8 mouse cellular contexts compared by ENCODE assay signal in the genomic region with DNA sequence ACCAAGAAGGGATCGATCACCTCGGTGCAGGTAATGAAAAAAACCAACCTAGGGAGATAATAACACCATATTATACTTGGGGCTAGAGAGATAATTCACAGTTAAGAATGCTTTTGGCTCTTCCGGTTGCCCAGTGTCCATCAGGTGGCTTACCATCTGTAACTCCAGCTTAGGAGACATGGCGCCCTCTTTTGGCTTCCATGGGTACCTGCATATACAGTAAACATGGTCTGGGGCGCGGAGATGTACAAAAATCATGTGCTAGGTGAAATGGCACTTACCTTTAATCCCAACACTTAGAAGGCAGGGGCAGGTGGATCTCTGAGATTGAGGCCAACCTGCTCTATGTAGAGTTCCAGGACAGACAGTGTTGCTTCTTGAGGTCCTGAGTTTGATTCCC. TPM values are rescaled to one million over a fixed set of nuclear protein-coding genes. Genes with fewer than 3 reads are reported as not detected.
DNase-seq lines count a peak whose midpoint lies in the region; ATAC-seq and TF ChIP-seq lines count a peak whose summit lies in the region.

No protein-coding gene starts in this region.

- H3K4me1 ChIP-seq in heart, embryonic 12.5 days (replicated peaks): peaks cover 43% of the 10 kb centered on the region
- peaks cover 27% of the 10 kb centered on the region for H3K4me1 ChIP-seq in heart, embryonic 10.5 days
- H3K4me1 ChIP-seq in cortical plate, adult 2 months (ENCODE audit: control insufficient read depth, insufficient read depth, low read length): peaks cover 5% of the 10 kb centered on the region

- 77% methylated on average over 6 of the region's 6 CpGs for WGBS in heart, embryonic 12.5 days
- WGBS in heart, embryonic 10.5 days: 79% methylated on average over 6 of the region's 6 CpGs

- H3K27ac ChIP-seq in heart, embryonic 12.5 days (ENCODE audit: poor library complexity, severe bottlenecking): no peak overlapping the region; the same call in 1 of the 2 replicates
- H3K27ac ChIP-seq in heart, embryonic 10.5 days: no peak overlapping the region
- H3K27ac ChIP-seq in cortical plate, adult 2 months (ENCODE audit: insufficient read depth, low read length): no peak overlapping the region

- peak overlapping the region; percentile 7; the same call in 1 of the 2 replicates for H3K4me2 ChIP-seq in heart, embryonic 12.5 days

- intact Hi-C loops in left cerebral cortex, postnatal 36 days (cut with DNase I): no loop called here

- H3K27me3 ChIP-seq in heart, embryonic 12.5 days (replicated peaks): no peaks in the 10 kb centered on the region
- no peaks in the 10 kb centered on the region for H3K27me3 ChIP-seq in heart, embryonic 10.5 days (ENCODE audit: insufficient read depth, poor library complexity, severe bottlenecking)

- H3K4me3 ChIP-seq in heart, embryonic 12.5 days: peak overlapping the region; percentile 7; the same call in 1 of the 2 replicates
- H3K4me3 ChIP-seq in heart, embryonic 10.5 days: no peak overlapping the region
- H3K4me3 ChIP-seq in cortical plate, adult 2 months (ENCODE audit: insufficient read depth, low read length): no peak overlapping the region

- 0 out of 2 replicates have a peak overlapping the region, but pooled peaks have one; percentile 20 for H3K9ac ChIP-seq in heart, embryonic 12.5 days

- ATAC-seq in heart, embryonic 12.5 days (ENCODE audit: insufficient number of reproducible peaks, low FRiP score): no peak
- ATAC-seq in megakaryocyte progenitor cell, adult 5-6 weeks (replicated peaks; ENCODE audit: poor library complexity): peak; percentile 12; the same call in 1 of the 2 replicates
- no peak for ATAC-seq in inflammation-experienced regulatory T-cells, adult 6 months

- no peak for TF ChIP-seq POLR2A in cortical plate, adult 2 months (IDR thresholded peaks at IDR 0.05; ENCODE audit: extremely low read depth, insufficient read depth, low read length)

- no peak for DNase-seq in heart, embryonic 10.5 days (ENCODE audit: low spot score)
- DNase-seq in testis, postnatal 10 days (ENCODE audit: low spot score): peak; percentile 50
- DNase-seq in testis, postnatal 14 days (ENCODE audit: low spot score): no peak
- no peak for DNase-seq in left cerebral cortex, postnatal 36 days (ENCODE audit: low spot score in 2 of 2)

- H3K9me3 ChIP-seq in heart, embryonic 12.5 days (replicated peaks): no peaks in the 10 kb centered on the region
- no peaks in the 10 kb centered on the region for H3K9me3 ChIP-seq in heart, embryonic 10.5 days

- peaks cover 61% of the 10 kb centered on the region for H3K36me3 ChIP-seq in heart, embryonic 12.5 days
- H3K36me3 ChIP-seq in heart, embryonic 10.5 days: peaks cover 66% of the 10 kb centered on the region

- peak; percentile 37 for TF ChIP-seq CTCF in cortical plate, adult 2 months (IDR thresholded peaks at IDR 0.05; ENCODE audit: extremely low read depth, insufficient read depth, low read length)

RNA-seq across cellular contexts. Expression of a gene that starts 3.3 kb away (rescaled TPM):
- polyA plus RNA-seq in heart, embryonic 12.5 days (2016; fragmentation: Nextera tagmentation; extraction: Ambion mirVana): 4,835 and 4,880 TPM in 2 replicates
- 3,536 and 4,735 TPM in 2 replicates for polyA plus RNA-seq in heart, embryonic 10.5 days (2016; fragmentation: Nextera tagmentation; extraction: Ambion mirVana)
- 1,438 and 1,451 TPM in 2 replicates for polyA plus RNA-seq in cortical plate, adult 2 months (2012; rRNA removed)
- 1,546 and 1,583 TPM in 2 replicates for total RNA-seq in megakaryocyte progenitor cell, adult 5-6 weeks (2015)
- 2,698 and 2,700 TPM in 2 replicates for total RNA-seq in megakaryocyte progenitor cell, adult 5-6 weeks (2017)
- polyA plus RNA-seq in inflammation-experienced regulatory T-cells, adult 6 months (2017; shearing (Covaris generic)): 100 to 1,000 TPM; 459 to 529 (median 464) TPM
- total RNA-seq in left cerebral cortex, postnatal 36 days (2021): 1,000 to 10,000 TPM; 1,550 to 1,901 TPM

RNA-seq across cellular contexts. Expression of a gene that starts 5.0 kb away (rescaled TPM):
- 11.3 and 12.2 TPM in 2 replicates for polyA plus RNA-seq in heart, embryonic 12.5 days (2016; fragmentation: Nextera tagmentation; extraction: Ambion mirVana)
- polyA plus RNA-seq in heart, embryonic 10.5 days (2016; fragmentation: Nextera tagmentation; extraction: Ambion mirVana): 10.1 and 12.0 TPM in 2 replicates
- 30.2 and 32.1 TPM in 2 replicates for polyA plus RNA-seq in cortical plate, adult 2 months (2012; rRNA removed)
- 35.5 and 40.3 TPM in 2 replicates for total RNA-seq in megakaryocyte progenitor cell, adult 5-6 weeks (2015)
- 13.2 and 15.0 TPM in 2 replicates for total RNA-seq in megakaryocyte progenitor cell, adult 5-6 weeks (2017)
- 10 to 100 TPM; 37.9 to 63.7 (median 44.3) TPM for polyA plus RNA-seq in inflammation-experienced regulatory T-cells, adult 6 months (2017; shearing (Covaris generic))
- 10 to 100 TPM; 31.6 to 44.5 TPM for total RNA-seq in left cerebral cortex, postnatal 36 days (2021)

RNA-seq across cellular contexts. Expression of a gene that starts 27.6 kb away (rescaled TPM):
- polyA plus RNA-seq in heart, embryonic 12.5 days (2016; fragmentation: Nextera tagmentation; extraction: Ambion mirVana): 363 and 375 TPM in 2 replicates
- 403 and 465 TPM in 2 replicates for polyA plus RNA-seq in heart, embryonic 10.5 days (2016; fragmentation: Nextera tagmentation; extraction: Ambion mirVana)
- polyA plus RNA-seq in cortical plate, adult 2 months (2012; rRNA removed): 66.9 and 67.7 TPM in 2 replicates
- total RNA-seq in megakaryocyte progenitor cell, adult 5-6 weeks (2015): 247 and 270 TPM in 2 replicates
- total RNA-seq in megakaryocyte progenitor cell, adult 5-6 weeks (2017): 310 and 351 TPM in 2 replicates
- 100 to 1,000 TPM; 186 to 360 (median 347) TPM for polyA plus RNA-seq in inflammation-experienced regulatory T-cells, adult 6 months (2017; shearing (Covaris generic))
- total RNA-seq in left cerebral cortex, postnatal 36 days (2021): 100 to 1,000 TPM; 120 to 131 TPM

RNA-seq across cellular contexts. Expression of a gene that starts 51.0 kb away (rescaled TPM):
- 573 and 577 TPM in 2 replicates for polyA plus RNA-seq in heart, embryonic 12.5 days (2016; fragmentation: Nextera tagmentation; extraction: Ambion mirVana)
- 639 and 790 TPM in 2 replicates for polyA plus RNA-seq in heart, embryonic 10.5 days (2016; fragmentation: Nextera tagmentation; extraction: Ambion mirVana)
- 175 and 177 TPM in 2 replicates for polyA plus RNA-seq in cortical plate, adult 2 months (2012; rRNA removed)
- 1,210 and 1,292 TPM in 2 replicates for total RNA-seq in megakaryocyte progenitor cell, adult 5-6 weeks (2015)
- total RNA-seq in megakaryocyte progenitor cell, adult 5-6 weeks (2017): 2,424 and 2,528 TPM in 2 replicates
- 1,000 to 10,000 TPM in 2 of 3 experiments, 100 to 1,000 TPM in 1; 923 to 1,212 (median 1,047) TPM for polyA plus RNA-seq in inflammation-experienced regulatory T-cells, adult 6 months (2017; shearing (Covaris generic))
- total RNA-seq in left cerebral cortex, postnatal 36 days (2021): 100 to 1,000 TPM; 292 to 297 TPM
